Mouse (Mus musculus) bone marrow macrophage, adult 2 months (primary cell): Measurements from ENCODE around the gene Ecpas. TPM values are rescaled to one million over a fixed set of nuclear protein-coding genes. Genes with fewer than 3 reads are reported as not detected.

Source experiments
- H3K27ac ChIP-seq: 2 replicates; pipeline ENCODE4 v1.5.1; 2012; ENCODE audit warnings: low read depth, low read length; ENCODE audit not compliant: insufficient read depth
- H3K4me1 ChIP-seq: 2 replicates; pipeline ENCODE4 v1.6.1; 2012; ENCODE audit warnings: low read length; ENCODE audit not compliant: control insufficient read depth, insufficient read depth
- H3K4me3 ChIP-seq: 2 replicates; pipeline ENCODE4 v1.5.1; 2012; ENCODE audit warnings: mild to moderate bottlenecking, low read length, moderate library complexity; ENCODE audit not compliant: insufficient read depth
- CTCF ChIP-seq: IDR thresholded peaks from 2 replicates; pipeline ENCODE4 v1.5.1; 2012; ENCODE audit warnings: low read depth, mild to moderate bottlenecking, low read length, moderate library complexity
- POLR2A ChIP-seq: IDR thresholded peaks from 2 replicates; pipeline ENCODE4 v1.6.1; 2012; ENCODE audit warnings: mild to moderate bottlenecking, low read depth, low read length, borderline replicate concordance
- polyA plus RNA-seq: library from polyadenylated mRNA; stranded (reverse); fragments of >200 nt; gene quantifications from 2 replicates; pipeline ENCODE4 v1.2.4, GENCODE M21; 2012; ENCODE audit not compliant: missing spikeins, insufficient read depth, insufficient read length

The Ecpas gene
- polyA plus RNA-seq, 1 experiment: 49.0 TPM

- H3K4me1 ChIP-seq: no peaks in the 10 kb centered on the region
- no peak overlapping the region for H3K27ac ChIP-seq
- TF ChIP-seq POLR2A: no peak
- TF ChIP-seq CTCF: no peak
- H3K4me3 ChIP-seq: no peak overlapping the region
Observed at GRCm38 (mm10) chr4:58749101-58749500, 163.4 kb downstream of the Ecpas start.

Other genes starting within 250 kb of the Ecpas start
- gene Olfr267, start 125.0 kb downstream of the Ecpas start, polyA plus RNA-seq: not detected in 2 replicates
- not detected in 2 replicates for gene Zkscan16, start 30.9 kb upstream of the Ecpas start, polyA plus RNA-seq
- gene Ptgr1, start 74.4 kb upstream of the Ecpas start, polyA plus RNA-seq: 25.2 and 27.3 TPM in 2 replicates
- 7.7 and 7.9 TPM in 2 replicates for gene Dnajc25, start 82.3 kb upstream of the Ecpas start, polyA plus RNA-seq
- gene Gm20503, start 90.5 kb upstream of the Ecpas start, polyA plus RNA-seq: 2.6 TPM in 1 of 2 replicates, not detected in the other
- 54.3 and 60.2 TPM in 2 replicates for gene Gng10, start 122.3 kb upstream of the Ecpas start, polyA plus RNA-seq
- not detected in 2 replicates for gene AI481877, start 226.2 kb upstream of the Ecpas start, polyA plus RNA-seq